Comparison of ENCODE assay signal across 15 mouse cellular contexts in the genomic region with DNA sequence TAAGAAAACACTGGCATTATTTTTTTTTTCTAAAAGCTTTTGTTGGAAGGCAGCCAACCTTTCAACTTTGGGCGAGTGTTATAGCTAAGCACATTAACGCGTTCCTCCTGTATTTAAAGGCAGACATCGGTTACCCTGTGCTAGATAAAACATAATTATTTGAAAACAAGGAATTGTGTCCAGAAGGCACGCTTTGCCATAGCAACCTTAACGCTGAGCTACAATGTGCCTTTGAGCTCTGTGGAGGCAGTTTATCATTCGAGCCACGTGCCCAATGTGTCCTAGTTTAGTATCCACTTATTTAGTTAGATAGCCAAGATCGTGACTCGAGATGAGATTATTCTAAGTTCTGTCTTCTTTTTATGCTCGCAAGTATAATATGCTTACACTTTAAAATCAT.
DNase-seq lines count a peak whose midpoint lies in the region; ATAC-seq and TF ChIP-seq lines count a peak whose summit lies in the region.
"Had no signal": no experiment of that assay in that cellular context is flagged by ENCODE, and none has a peak within 500 bp of the region (broad histone marks: within the 10 kb centered on the region; RNA-seq: fewer than 3 reads in every experiment).

No protein-coding gene starts in this region.

- peak; percentile 43 for DNase-seq in hindbrain, embryonic 11.5 days (ENCODE audit: low spot score)
- DNase-seq in hindbrain, embryonic 10.5 days (ENCODE audit: low spot score), result no peak
- peak; percentile 66 for DNase-seq in forebrain, postnatal 0 days
- DNase-seq in midbrain, embryonic 14.5 days, result peak; percentile 81
- no peak for DNase-seq in kidney, postnatal 4 days
- no peak for DNase-seq in yolk sac, embryonic 10.5 days (ENCODE audit: low spot score)
- DNase-seq: cerebellum, adult 8-10 months; kidney, adult 18-20 months; left cerebral cortex, postnatal 4 days; right cerebral cortex, postnatal 14 days; thymus, postnatal 14 days had no signal

- ATAC-seq in hindbrain, embryonic 11.5 days (ENCODE audit: low FRiP score), result peak; percentile 64; the same call in 1 of the 2 replicates
- ATAC-seq in forebrain, postnatal 0 days, result peak; percentile 71
- no peak; the same call in 1 of the 2 replicates for ATAC-seq in midbrain, embryonic 14.5 days (ENCODE audit: low FRiP score, low TSS enrichment)
- no peak for ATAC-seq in megakaryocyte, adult 5-6 weeks (ENCODE audit: poor library complexity, severe bottlenecking)

- H3K4me1 ChIP-seq in hindbrain, embryonic 11.5 days (replicated peaks; ENCODE audit: control insufficient read depth, insufficient read depth, low read length), result no peaks in the 10 kb centered on the region
- H3K4me1 ChIP-seq in hindbrain, embryonic 10.5 days (replicated peaks), result peaks cover 18% of the 10 kb centered on the region
- H3K4me1 ChIP-seq in cortical plate, adult 2 months (ENCODE audit: control insufficient read depth, insufficient read depth, low read length), result peaks cover 8% of the 10 kb centered on the region
- H3K4me1 ChIP-seq in forebrain, postnatal 0 days (ENCODE audit: insufficient read depth), result peaks cover 4% of the 10 kb centered on the region; the same call in 1 of the 2 replicates
- H3K4me1 ChIP-seq in midbrain, embryonic 14.5 days (ENCODE audit: control insufficient read depth, insufficient read depth, low read length), result peaks cover 26% of the 10 kb centered on the region

- no peak overlapping the region for H3K4me2 ChIP-seq in hindbrain, embryonic 11.5 days (replicated peaks; ENCODE audit: low read depth, low read length)
- no peak overlapping the region for H3K4me2 ChIP-seq in forebrain, postnatal 0 days (ENCODE audit: low read depth)
- 0 out of 2 replicates have a peak overlapping the region, but pooled peaks have one; percentile 1 for H3K4me2 ChIP-seq in midbrain, embryonic 14.5 days (ENCODE audit: low read length)
- H3K4me2 ChIP-seq: embryonic facial prominence, embryonic 13.5 days had no signal

- H3K27ac ChIP-seq in hindbrain, embryonic 11.5 days (ENCODE audit: low read depth, low read length), result no peak overlapping the region
- no peak overlapping the region for H3K27ac ChIP-seq in hindbrain, embryonic 10.5 days
- peak overlapping the region; percentile 59 for H3K27ac ChIP-seq in cortical plate, adult 2 months (ENCODE audit: insufficient read depth, low read length)
- peak overlapping the region; percentile 15; the same call in 1 of the 2 replicates for H3K27ac ChIP-seq in forebrain, postnatal 0 days (ENCODE audit: low read depth, low read length)
- H3K27ac ChIP-seq in midbrain, embryonic 14.5 days (replicated peaks; ENCODE audit: low read depth, low read length), result no peak overlapping the region
- H3K27ac ChIP-seq: embryonic facial prominence, embryonic 13.5 days; macrophage had no signal

- H3K36me3 ChIP-seq in hindbrain, embryonic 11.5 days (ENCODE audit: control insufficient read depth, insufficient read depth, low read length), result no peaks in the 10 kb centered on the region
- H3K36me3 ChIP-seq in hindbrain, embryonic 10.5 days, result no peaks in the 10 kb centered on the region
- H3K36me3 ChIP-seq in forebrain, postnatal 0 days (ENCODE audit: insufficient read depth), result no peaks in the 10 kb centered on the region
- no peaks in the 10 kb centered on the region for H3K36me3 ChIP-seq in midbrain, embryonic 14.5 days (ENCODE audit: control insufficient read depth, insufficient read depth, low read length)
- H3K36me3 ChIP-seq: embryonic facial prominence, embryonic 13.5 days had no signal

- no peak overlapping the region for H3K4me3 ChIP-seq in hindbrain, embryonic 11.5 days (ENCODE audit: low read depth, low read length)
- no peak overlapping the region for H3K4me3 ChIP-seq in hindbrain, embryonic 10.5 days
- no peak overlapping the region for H3K4me3 ChIP-seq in cortical plate, adult 2 months (ENCODE audit: insufficient read depth, low read length)
- no peak overlapping the region for H3K4me3 ChIP-seq in forebrain, postnatal 0 days (ENCODE audit: low read depth, low read length)
- H3K4me3 ChIP-seq in midbrain, embryonic 14.5 days (replicated peaks; ENCODE audit: low read depth, low read length), result no peak overlapping the region
- H3K4me3 ChIP-seq: embryonic facial prominence, embryonic 13.5 days had no signal

- TF ChIP-seq CTCF in cortical plate, adult 2 months (IDR thresholded peaks at IDR 0.05; ENCODE audit: extremely low read depth, insufficient read depth, low read length), result no peak
- TF ChIP-seq CTCF in forebrain, postnatal 0 days (IDR thresholded peaks at IDR 0.05; ENCODE audit: low read depth), result no peak

- H3K9me3 ChIP-seq in hindbrain, embryonic 11.5 days (ENCODE audit: control insufficient read depth, low read length), result no peaks in the 10 kb centered on the region
- H3K9me3 ChIP-seq in hindbrain, embryonic 10.5 days, result no peaks in the 10 kb centered on the region
- H3K9me3 ChIP-seq in forebrain, postnatal 0 days (ENCODE audit: low read length), result no peaks in the 10 kb centered on the region
- H3K9me3 ChIP-seq in midbrain, embryonic 14.5 days (ENCODE audit: control insufficient read depth, low read length), result no peaks in the 10 kb centered on the region
- H3K9me3 ChIP-seq: embryonic facial prominence, embryonic 13.5 days had no signal

- TF ChIP-seq POLR2A in cortical plate, adult 2 months (IDR thresholded peaks at IDR 0.05; ENCODE audit: extremely low read depth, insufficient read depth, low read length), result no peak

- H3K9ac ChIP-seq in hindbrain, embryonic 11.5 days (ENCODE audit: low read depth, low read length), result no peak overlapping the region
- H3K9ac ChIP-seq in forebrain, postnatal 0 days, result no peak overlapping the region
- H3K9ac ChIP-seq in midbrain, embryonic 14.5 days (replicated peaks; ENCODE audit: low read length), result no peak overlapping the region
- H3K9ac ChIP-seq: embryonic facial prominence, embryonic 13.5 days had no signal

- 45% methylated on average over 11 of the region's 11 CpGs for WGBS in hindbrain, embryonic 11.5 days
- WGBS in hindbrain, embryonic 10.5 days, result 57% methylated on average over 11 of the region's 11 CpGs
- 14% methylated on average over 11 of the region's 11 CpGs for WGBS in forebrain, postnatal 0 days
- 13% methylated on average over 11 of the region's 11 CpGs for WGBS in midbrain, embryonic 14.5 days

- H3K27me3 ChIP-seq in hindbrain, embryonic 11.5 days (ENCODE audit: control insufficient read depth, insufficient read depth, low read length), result no peaks in the 10 kb centered on the region
- peaks cover 3% of the 10 kb centered on the region; the same call in 1 of the 2 replicates for H3K27me3 ChIP-seq in hindbrain, embryonic 10.5 days (ENCODE audit: insufficient read depth, poor library complexity, severe bottlenecking)
- no peaks in the 10 kb centered on the region for H3K27me3 ChIP-seq in forebrain, postnatal 0 days (ENCODE audit: insufficient read depth, low read length)
- H3K27me3 ChIP-seq in midbrain, embryonic 14.5 days (ENCODE audit: control insufficient read depth, insufficient read depth, low read length), result 0 out of 2 replicates have a peak, but pooled peaks cover 6% of the 10 kb centered on the region
- H3K27me3 ChIP-seq: embryonic facial prominence, embryonic 13.5 days had no signal

Comparison
In these comparisons a context has a peak if more than half of its experiments do, and no peak if none do; other contexts are left out.
1. DNase-seq: peak in hindbrain, embryonic 11.5 days (single experiment), forebrain, postnatal 0 days (single experiment) and midbrain, embryonic 14.5 days (single experiment); none in hindbrain, embryonic 10.5 days (single experiment), kidney, postnatal 4 days (0 of 2) and yolk sac, embryonic 10.5 days (single experiment).
2. ATAC-seq: peak in hindbrain, embryonic 11.5 days (single experiment) and forebrain, postnatal 0 days (single experiment); none in midbrain, embryonic 14.5 days (single experiment) and megakaryocyte, adult 5-6 weeks (single experiment).
3. H3K27ac ChIP-seq: peak in cortical plate, adult 2 months (single experiment) and forebrain, postnatal 0 days (single experiment); none in hindbrain, embryonic 11.5 days (single experiment), hindbrain, embryonic 10.5 days (single experiment) and midbrain, embryonic 14.5 days (single experiment).